Mouse (Mus musculus): ENCODE results near the gene Ddx60. TPM values are rescaled to one million over a fixed set of nuclear protein-coding genes. Genes with fewer than 3 reads are reported as not detected.

Ddx60 gene
- total RNA-seq, 4 experiments from 2014 or later, result 0.14 to 2.2 (median 0.82) TPM

DNA sequence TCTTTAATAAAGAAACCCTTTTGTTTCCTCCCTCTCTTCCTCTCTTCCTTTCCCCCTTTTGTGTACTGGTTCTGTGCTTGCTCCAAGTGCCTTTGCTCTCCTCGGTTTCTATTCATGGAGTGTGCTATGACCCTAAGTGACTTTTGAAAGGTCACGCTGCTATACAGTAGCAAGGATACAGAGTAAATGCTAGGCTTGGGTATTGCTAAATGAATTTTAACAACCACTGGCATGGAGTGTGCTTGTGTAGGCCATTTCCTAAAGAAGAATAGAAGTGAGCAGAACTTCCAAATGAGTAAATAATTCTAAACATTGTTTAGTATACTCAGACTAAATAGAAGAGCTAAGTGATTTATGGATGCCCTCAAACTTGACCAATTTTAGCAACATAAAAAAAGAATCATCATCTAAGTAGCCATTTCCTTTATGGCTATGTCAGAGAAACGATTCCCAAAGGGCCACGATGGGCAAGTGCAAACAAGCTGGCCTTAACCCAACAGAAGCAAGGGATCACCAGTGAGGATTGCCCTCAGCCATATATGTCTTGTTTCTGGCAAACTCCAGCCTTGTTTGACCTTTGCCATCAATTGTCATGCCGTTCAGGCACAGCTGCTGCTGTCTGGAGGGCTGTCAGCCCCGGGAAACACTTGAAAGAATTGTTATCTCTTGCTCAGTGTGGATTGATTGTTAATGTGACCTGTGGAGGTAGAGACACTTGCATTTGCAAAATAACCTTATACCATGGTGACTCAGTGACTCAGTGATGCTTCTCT lies 58.0 kb downstream of the Ddx60 start:
- DNase-seq (ENCODE audit: low spot score in 2 of 2), result no peak

DNA sequence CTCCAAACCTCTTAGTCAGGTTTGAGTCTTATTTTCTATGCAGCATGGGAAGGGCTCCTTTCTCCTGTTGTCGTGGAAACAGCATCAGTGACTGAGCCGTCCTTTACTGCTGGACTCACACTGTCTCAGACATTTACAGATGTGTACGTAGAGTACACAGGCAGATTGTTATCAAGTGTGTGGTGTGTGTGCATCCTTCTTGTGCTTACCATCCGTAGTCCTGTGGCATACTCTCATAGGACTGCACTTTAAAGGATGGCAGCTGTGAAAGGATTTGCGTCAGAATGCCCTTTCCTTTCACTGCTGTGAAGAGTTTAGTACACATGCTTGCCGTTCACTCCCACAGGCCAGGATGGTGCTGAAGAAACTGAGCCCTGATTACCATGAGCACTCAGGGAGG lies 61.6 kb downstream of the Ddx60 start:
- no peak for DNase-seq (ENCODE audit: low spot score in 2 of 2)

GRCm38 (mm10) chr8:61992796-61993195 lies 64.9 kb downstream of the Ddx60 start:
- no peak for DNase-seq (ENCODE audit: low spot score in 2 of 2)

DNA sequence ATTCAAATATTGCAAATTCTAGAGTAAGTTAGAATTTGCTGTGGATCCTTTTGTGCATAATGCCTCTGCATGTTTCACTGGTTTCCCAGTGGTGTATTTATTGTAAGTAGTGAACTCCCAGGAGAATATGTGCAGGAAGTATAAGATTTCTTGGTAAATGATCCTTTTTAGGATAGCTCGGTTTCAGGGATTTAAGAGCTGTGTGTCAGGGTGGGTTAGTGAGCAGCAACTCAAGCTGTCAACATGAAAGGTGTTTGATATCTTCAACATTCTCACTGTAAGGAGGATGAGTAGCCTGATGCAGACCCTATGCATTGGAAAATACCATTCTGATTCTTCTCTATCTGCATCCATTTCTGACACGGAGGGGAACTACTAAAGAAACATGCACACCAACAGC lies 69.2 kb downstream of the Ddx60 start:
- DNase-seq (ENCODE audit: low spot score in 2 of 2), result no peak

DNA sequence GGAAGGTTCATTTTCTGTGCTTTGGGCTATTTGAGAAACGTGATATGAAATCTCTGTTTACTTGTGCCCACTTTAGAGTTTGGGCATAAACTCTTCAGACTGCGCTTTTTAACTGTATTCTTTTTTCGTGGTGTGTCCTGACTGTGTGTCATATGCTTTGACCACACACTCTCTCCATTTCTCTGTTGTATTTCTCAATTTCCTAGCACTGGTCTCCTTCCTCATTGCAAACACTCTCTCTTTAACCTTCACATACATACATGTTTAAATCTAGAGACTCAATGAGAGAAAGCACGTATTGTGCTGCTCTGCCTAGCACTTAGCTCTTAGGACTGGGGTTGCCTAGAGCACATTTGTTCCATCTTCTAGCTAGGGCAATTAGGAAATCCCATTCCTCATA lies 86.3 kb downstream of the Ddx60 start:
- DNase-seq (ENCODE audit: low spot score in 2 of 2), result no peak

DNA sequence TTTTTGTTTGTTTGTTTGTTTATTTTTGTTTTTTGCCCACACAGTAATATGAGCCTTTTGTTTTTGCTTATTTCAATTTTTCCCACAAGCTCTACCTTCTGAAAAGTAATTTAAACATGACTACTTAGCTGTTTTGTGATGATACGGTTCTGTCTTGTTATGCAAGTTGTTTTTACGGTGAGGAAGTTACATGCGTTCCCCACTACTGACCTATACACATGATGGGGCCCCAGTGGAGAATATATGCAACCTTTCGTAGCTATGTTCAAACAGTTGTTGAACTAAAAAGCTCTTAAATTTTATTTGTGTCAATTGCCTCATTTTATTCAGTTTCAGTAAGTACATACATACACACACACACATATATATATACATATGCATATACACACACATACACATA lies 86.7 kb downstream of the Ddx60 start:
- no peak for DNase-seq (ENCODE audit: low spot score in 2 of 2)

GRCm38 (mm10) chr8:62034351-62034750 lies 106.5 kb downstream of the Ddx60 start:
- DNase-seq (ENCODE audit: low spot score in 2 of 2), result no peak

GRCm38 (mm10) chr8:62046809-62047208 lies 118.9 kb downstream of the Ddx60 start:
- DNase-seq (ENCODE audit: low spot score in 2 of 2), result no peak

DNA sequence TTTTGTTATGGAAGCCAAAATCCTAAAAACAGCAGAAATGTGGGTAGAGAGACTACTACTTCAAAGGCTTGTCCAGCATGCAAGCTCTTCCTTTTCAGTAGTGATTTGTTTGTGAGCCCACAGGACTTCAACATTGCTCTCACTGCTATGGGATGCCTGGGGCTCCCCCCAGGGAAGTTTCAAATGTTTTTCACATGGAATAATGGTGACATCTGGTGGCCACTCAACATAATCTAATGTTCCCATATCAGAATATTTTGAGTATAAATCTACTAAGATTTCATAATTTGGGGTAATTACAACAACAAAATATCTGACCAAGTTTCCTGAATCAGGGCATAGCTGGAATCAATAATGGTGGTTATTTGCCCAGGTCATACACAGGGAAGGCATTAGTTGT lies 132.5 kb downstream of the Ddx60 start:
- DNase-seq (ENCODE audit: low spot score in 2 of 2), result no peak

- DNase-seq (ENCODE audit: low spot score in 2 of 2), result no peak
Measured at GRCm38 (mm10) chr8:62068305-62068704, 140.4 kb downstream of the Ddx60 start.

- no peak for DNase-seq (ENCODE audit: low spot score in 2 of 2)
Measured at GRCm38 (mm10) chr8:62080195-62080802, 152.4 kb downstream of the Ddx60 start.

DNA sequence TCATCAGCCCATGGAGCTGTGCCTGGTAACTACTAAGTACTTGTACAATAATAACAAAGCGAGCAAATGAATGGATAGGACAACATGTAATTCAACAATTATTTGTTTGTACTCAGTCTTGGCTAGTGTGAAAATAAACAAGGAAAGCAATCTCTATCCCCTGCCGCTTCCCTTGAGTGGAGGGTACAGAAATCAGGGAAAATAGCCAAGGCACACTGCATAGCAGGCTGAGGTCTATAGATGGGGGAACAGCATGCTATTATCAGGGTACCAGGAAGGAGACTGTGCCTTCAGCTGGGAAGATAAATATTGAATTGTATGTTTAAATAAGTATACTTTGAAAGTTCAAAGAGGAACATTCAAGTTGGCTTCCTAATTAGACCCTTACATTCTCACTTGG lies 153.9 kb downstream of the Ddx60 start:
- no peak for DNase-seq (ENCODE audit: low spot score in 2 of 2)

Other genes starting within 250 kb of the Ddx60 start
- gene Palld, start 25.4 kb upstream of the Ddx60 start, total RNA-seq (2022), result 1 to 10 TPM; 7.0 to 8.0 (median 7.4) TPM
- gene Anxa10, start 195.1 kb downstream of the Ddx60 start, total RNA-seq (2022), result not detected

Measured in layer of hippocampus, adult 8-10 months (tissue).